Mouse (Mus musculus) forebrain, embryonic 13.5 days (tissue): ENCODE results near the gene Klhl20. TPM values are rescaled to one million over a fixed set of nuclear protein-coding genes. Genes with fewer than 3 reads are reported as not detected.

Experiments used
- ATAC-seq: fragments of 200-750 bp; cut with Nextera tagmentation; 2 replicates; pipeline ENCODE4 v1.8.0; 2017
- H3K27ac ChIP-seq: fragments of 300-500 bp; sonication (generic); 2 replicates; pipeline ENCODE4 v1.5.1; 2015; ENCODE audit warnings: inconsistent platforms, mild to moderate bottlenecking, moderate library complexity
- H3K27me3 ChIP-seq: fragments of 300-500 bp; sonication (generic); 2 replicates; pipeline ENCODE4 v1.6.1; 2015; ENCODE audit warnings: mild to moderate bottlenecking, inconsistent platforms
- H3K36me3 ChIP-seq: fragments of 300-500 bp; sonication (generic); 2 replicates; pipeline ENCODE4 v1.6.1; 2015; ENCODE audit warnings: mild to moderate bottlenecking, inconsistent platforms; ENCODE audit not compliant: poor library complexity, severe bottlenecking
- H3K4me1 ChIP-seq: fragments of 300-500 bp; sonication (generic); 2 replicates; pipeline ENCODE4 v1.6.1; 2015; ENCODE audit warnings: inconsistent platforms
- H3K4me2 ChIP-seq: fragments of 300-500 bp; sonication (generic); 2 replicates; pipeline ENCODE4 v1.6.1; 2015; ENCODE audit warnings: inconsistent platforms, mild to moderate bottlenecking, moderate library complexity
- H3K4me3 ChIP-seq: fragments of 300-500 bp; sonication (generic); 2 replicates; pipeline ENCODE4 v1.5.1; 2015; ENCODE audit warnings: mild to moderate bottlenecking, inconsistent platforms
- H3K9ac ChIP-seq: fragments of 300-500 bp; sonication (generic); 2 replicates; pipeline ENCODE4 v1.6.1; 2015; ENCODE audit warnings: mild to moderate bottlenecking, inconsistent platforms
- H3K9me3 ChIP-seq: fragments of 300-500 bp; sonication (generic); replicated peaks from 2 replicates; pipeline ENCODE4 v1.6.1; 2016; ENCODE audit warnings: inconsistent platforms
- WGBS: fragments of 180-500 bp; shearing (Covaris S2); methylation state at CpG from one replicate; pipeline ENCODE4 v1.1.7; 2015; 5-methylcytosine and 5-hydroxymethylcytosine counted together
- polyA plus RNA-seq: library from polyadenylated mRNA; unstranded; fragments of >200 nt; fragmentation: Nextera tagmentation; extraction: Ambion mirVana; gene quantifications from 2 replicates; pipeline ENCODE4 v1.2.1, GENCODE M21; 2015

The Klhl20 gene
- polyA plus RNA-seq, 1 experiment from 2014 or later = 16.4 TPM

DNA sequence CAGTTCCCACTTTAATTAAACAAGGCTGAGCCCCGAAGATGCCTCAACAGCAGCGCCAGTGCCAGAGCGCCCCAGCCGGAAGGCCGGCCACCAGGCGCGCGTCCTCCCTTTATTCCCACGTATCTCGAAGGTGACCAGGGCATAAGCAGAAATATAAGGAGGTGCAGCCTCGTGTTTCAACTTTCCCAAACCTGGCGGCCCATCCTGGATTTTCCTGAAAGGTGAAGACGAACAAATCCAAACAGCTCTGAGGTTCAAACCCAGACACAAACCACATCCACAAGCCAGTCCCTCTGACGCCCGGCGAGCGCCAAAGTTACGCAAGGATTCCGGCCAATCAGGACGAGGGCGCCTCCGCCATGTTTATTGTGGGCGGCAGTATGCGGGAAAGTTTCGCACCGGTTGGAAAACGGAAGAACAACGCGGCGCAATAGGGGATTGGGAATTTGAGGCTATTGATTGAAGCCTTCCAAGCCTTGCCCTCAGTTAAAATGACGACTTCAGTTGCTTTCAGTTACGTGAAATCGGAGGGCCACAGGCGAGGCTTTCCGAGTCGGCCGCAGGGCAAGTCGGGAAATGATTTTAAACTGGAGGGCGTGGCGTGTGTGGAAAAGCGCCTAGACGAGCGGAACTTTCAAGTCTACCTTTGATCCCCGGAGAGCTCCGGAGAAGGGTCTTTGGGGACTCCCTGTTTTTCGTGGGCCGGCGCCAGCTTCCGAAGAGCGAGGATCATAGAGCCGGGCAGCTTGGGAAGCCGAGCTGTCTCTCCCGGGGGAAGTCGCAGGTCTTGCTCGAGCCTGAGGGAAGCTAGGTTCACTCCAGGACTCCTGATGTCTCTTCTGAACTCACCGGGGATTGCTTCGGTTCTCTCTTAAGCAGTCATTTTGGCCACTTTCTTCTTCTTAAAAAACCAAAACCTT, 60.7 kb downstream of the Klhl20 start, which contains the start of the genes Dars2 and Cenpl:
Gene Dars2, minus strand, starts transcription at position 307 of the 920 bp plus-strand sequence.
Gene Cenpl, plus strand, starts transcription at position 362 of the 920 bp plus-strand sequence.
- no peaks in the 10 kb centered on the region for H3K9me3 ChIP-seq
- WGBS = under 1% methylated on average over 57 of the region's 57 CpGs
- H3K36me3 ChIP-seq = no peaks in the 10 kb centered on the region
- peak; percentile 98 for ATAC-seq
- H3K4me2 ChIP-seq = peak within 1 kb of the TSS; percentile 83
- peak within 1 kb of the TSS; percentile 86 for H3K9ac ChIP-seq
- H3K27me3 ChIP-seq = no peaks in the 10 kb centered on the region
- peaks cover 45% of the 10 kb centered on the region for H3K4me1 ChIP-seq
- H3K4me3 ChIP-seq = peak within 1 kb of the TSS; percentile 82
- peak within 1 kb of the TSS; percentile 65 for H3K27ac ChIP-seq

DNA sequence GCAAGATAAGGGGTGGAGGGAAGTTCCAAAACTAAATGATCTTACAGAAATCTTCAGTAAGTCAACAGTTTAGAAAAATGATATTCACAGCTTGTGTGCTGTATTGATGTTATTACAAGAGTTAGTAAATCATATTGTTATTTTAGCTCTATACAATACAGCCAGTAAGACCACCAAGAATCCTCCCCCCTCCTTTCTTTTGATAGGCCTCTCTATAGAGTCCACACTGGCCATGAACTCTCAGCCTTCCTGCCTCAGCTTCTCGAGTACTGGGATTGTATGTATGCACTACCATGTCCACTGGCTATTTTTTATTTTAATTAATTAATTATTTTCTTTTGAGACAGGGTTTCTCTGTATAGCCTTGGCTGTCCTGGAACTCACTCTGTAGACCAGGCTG, 68.0 kb downstream of the Klhl20 start:
- peaks cover 30% of the 10 kb centered on the region for H3K36me3 ChIP-seq
- no peak overlapping the region for H3K4me2 ChIP-seq
- H3K9me3 ChIP-seq = no peaks in the 10 kb centered on the region
- H3K9ac ChIP-seq = no peak overlapping the region
- no peaks in the 10 kb centered on the region for H3K4me1 ChIP-seq
- H3K27me3 ChIP-seq = no peaks in the 10 kb centered on the region
- 75% methylated on average over 1 of the region's 1 CpGs for WGBS
- H3K4me3 ChIP-seq = no peak overlapping the region
- no peak overlapping the region for H3K27ac ChIP-seq
- no peak for ATAC-seq

- no peak overlapping the region for H3K4me3 ChIP-seq
- no peaks in the 10 kb centered on the region for H3K27me3 ChIP-seq
- no peak overlapping the region for H3K4me2 ChIP-seq
- peaks cover 47% of the 10 kb centered on the region for H3K36me3 ChIP-seq
- H3K4me1 ChIP-seq = no peaks in the 10 kb centered on the region
- ATAC-seq = no peak
- 96% methylated on average over 1 of the region's 1 CpGs for WGBS
- H3K9ac ChIP-seq = no peak overlapping the region
- H3K9me3 ChIP-seq = no peaks in the 10 kb centered on the region
- H3K27ac ChIP-seq = no peak overlapping the region
Observed at GRCm38 (mm10) chr1:161057164-161057563, 74.1 kb downstream of the Klhl20 start.

DNA sequence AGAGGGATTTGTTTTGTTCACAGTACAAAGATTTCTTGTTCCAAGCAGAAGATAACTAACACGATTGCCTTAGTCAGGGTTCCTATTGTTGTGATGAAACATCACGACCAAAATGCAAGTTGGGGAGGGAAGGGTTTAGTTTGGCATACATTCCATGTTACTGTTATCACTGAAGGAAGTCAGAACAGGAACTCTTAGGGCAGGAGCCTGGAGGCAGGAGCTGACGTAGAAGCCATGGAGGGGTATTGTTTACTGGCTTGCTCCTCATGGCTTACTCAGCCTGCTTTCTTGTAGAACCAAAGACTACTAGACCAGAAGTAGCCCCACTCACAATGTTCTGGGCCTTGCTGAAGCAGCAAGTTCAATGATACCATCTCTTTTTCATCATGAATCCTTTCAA, 84.3 kb downstream of the Klhl20 start:
- ATAC-seq = no peak
- Histone ChIP-seq H3K27ac (no peak overlapping the region), H3K9me3 (no peaks in the 10 kb centered on the region), H3K9ac (no peak overlapping the region), H3K4me3 (no peak overlapping the region), H3K36me3 (peaks cover 73% of the 10 kb centered on the region), H3K4me2 (no peak overlapping the region), H3K27me3 (no peaks in the 10 kb centered on the region), H3K4me1 (no peaks in the 10 kb centered on the region)
- 86% methylated on average over 3 of the region's 3 CpGs for WGBS

- no peaks in the 10 kb centered on the region for H3K9me3 ChIP-seq
- H3K27ac ChIP-seq = no peak overlapping the region
- peaks cover 24% of the 10 kb centered on the region for H3K4me1 ChIP-seq
- 93% methylated on average over 7 of the region's 7 CpGs for WGBS
- H3K4me3 ChIP-seq = no peak overlapping the region
- no peak overlapping the region for H3K9ac ChIP-seq
- H3K4me2 ChIP-seq = no peak overlapping the region
- H3K36me3 ChIP-seq = peaks cover 79% of the 10 kb centered on the region
- H3K27me3 ChIP-seq = no peaks in the 10 kb centered on the region
- no peak for ATAC-seq
Observed at GRCm38 (mm10) chr1:161041261-161042020, 89.9 kb downstream of the Klhl20 start.

- Histone ChIP-seq H3K27me3 (no peaks in the 10 kb centered on the region), H3K9me3 (no peaks in the 10 kb centered on the region), H3K9ac (no peak overlapping the region), H3K4me3 (no peak overlapping the region), H3K27ac (0 out of 2 replicates have a peak overlapping the region, but pooled peaks have one; percentile 41), H3K4me2 (no peak overlapping the region), H3K36me3 (peaks cover 78% of the 10 kb centered on the region), H3K4me1 (peaks cover 27% of the 10 kb centered on the region)
- ATAC-seq = no peak
Observed at GRCm38 (mm10) chr1:161040855-161041254, 90.5 kb downstream of the Klhl20 start.

GRCm38 (mm10) chr1:161040426-161040770, 90.9 kb downstream of the Klhl20 start:
- no peaks in the 10 kb centered on the region for H3K27me3 ChIP-seq
- H3K36me3 ChIP-seq = peaks cover 74% of the 10 kb centered on the region
- H3K27ac ChIP-seq = 0 out of 2 replicates have a peak overlapping the region, but pooled peaks have one; percentile 41
- H3K4me1 ChIP-seq = peaks cover 27% of the 10 kb centered on the region
- H3K4me2 ChIP-seq = no peak overlapping the region
- no peak for ATAC-seq
- H3K9me3 ChIP-seq = no peaks in the 10 kb centered on the region
- H3K4me3 ChIP-seq = no peak overlapping the region
- WGBS = 59% methylated on average over 1 of the region's 1 CpGs
- no peak overlapping the region for H3K9ac ChIP-seq

- H3K9ac ChIP-seq = no peak overlapping the region
- ATAC-seq = peak; percentile 23; the same call in 1 of the 2 replicates
- H3K9me3 ChIP-seq = no peaks in the 10 kb centered on the region
- H3K4me3 ChIP-seq = no peak overlapping the region
- H3K27ac ChIP-seq = peak overlapping the region; percentile 41
- H3K4me2 ChIP-seq = no peak overlapping the region
- peaks cover 27% of the 10 kb centered on the region for H3K4me1 ChIP-seq
- H3K27me3 ChIP-seq = no peaks in the 10 kb centered on the region
- WGBS = 6% methylated on average over 3 of the region's 3 CpGs
- peaks cover 68% of the 10 kb centered on the region for H3K36me3 ChIP-seq
Observed at GRCm38 (mm10) chr1:161039741-161040425, 91.4 kb downstream of the Klhl20 start.

DNA sequence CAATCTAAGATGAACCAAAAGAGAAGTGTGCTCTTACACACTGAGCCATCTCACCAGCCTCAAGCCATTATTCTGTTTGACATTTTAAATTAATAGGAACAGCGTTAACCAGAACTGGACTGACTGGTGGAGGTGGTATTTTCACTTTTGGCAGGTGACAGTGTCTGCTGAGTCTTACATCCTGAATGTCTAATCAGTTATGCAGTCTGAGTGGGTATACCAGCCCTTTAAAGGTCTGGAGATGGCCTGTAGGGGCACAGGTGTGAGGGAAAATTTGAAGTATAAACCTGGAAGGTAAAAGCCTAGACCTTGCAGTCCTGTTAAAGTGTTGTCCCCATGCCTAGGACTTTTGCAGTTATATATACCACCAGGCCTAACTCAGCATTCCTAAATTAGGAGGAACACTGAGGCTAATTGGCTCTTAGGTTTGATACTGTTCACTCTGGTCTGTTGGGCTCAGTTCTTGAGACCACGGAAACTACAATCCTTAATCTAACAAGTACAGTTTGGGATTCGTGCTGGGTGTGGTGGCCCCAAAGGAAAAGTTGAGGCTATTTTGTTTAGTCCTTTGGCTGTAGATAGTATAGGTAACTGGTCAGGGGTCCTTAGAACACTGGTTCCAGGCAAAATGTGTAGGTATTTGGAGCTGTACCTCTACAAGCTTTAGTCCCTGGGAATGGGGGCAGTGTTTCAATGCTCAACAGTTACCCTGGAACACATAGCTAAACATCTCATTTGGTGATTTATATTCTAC, 92.2 kb downstream of the Klhl20 start:
- H3K4me3 ChIP-seq = no peak overlapping the region
- no peaks in the 10 kb centered on the region for H3K9me3 ChIP-seq
- 0 out of 2 replicates have a peak overlapping the region, but pooled peaks have one; percentile 41 for H3K27ac ChIP-seq
- peaks cover 27% of the 10 kb centered on the region for H3K4me1 ChIP-seq
- H3K4me2 ChIP-seq = no peak overlapping the region
- H3K9ac ChIP-seq = no peak overlapping the region
- no peak for ATAC-seq
- H3K36me3 ChIP-seq = peaks cover 62% of the 10 kb centered on the region
- H3K27me3 ChIP-seq = no peaks in the 10 kb centered on the region
- WGBS = 10% methylated on average over 3 of the region's 3 CpGs
